Mouse (Mus musculus) forebrain, embryonic 13.5 days (tissue): ENCODE measurements around the gene Kit. TPM values are rescaled to one million over a fixed set of nuclear protein-coding genes. Genes with fewer than 3 reads are reported as not detected.

Experiments
- ATAC-seq: fragments of 200-750 bp; cut with Nextera tagmentation; 2 replicates; pipeline ENCODE4 v1.8.0; 2017
- H3K27ac ChIP-seq: fragments of 300-500 bp; sonication (generic); 2 replicates; pipeline ENCODE4 v1.5.1; 2015; ENCODE audit warnings: inconsistent platforms, mild to moderate bottlenecking, moderate library complexity
- H3K27me3 ChIP-seq: fragments of 300-500 bp; sonication (generic); 2 replicates; pipeline ENCODE4 v1.6.1; 2015; ENCODE audit warnings: mild to moderate bottlenecking, inconsistent platforms
- H3K36me3 ChIP-seq: fragments of 300-500 bp; sonication (generic); 2 replicates; pipeline ENCODE4 v1.6.1; 2015; ENCODE audit warnings: mild to moderate bottlenecking, inconsistent platforms; ENCODE audit not compliant: poor library complexity, severe bottlenecking
- H3K4me1 ChIP-seq: fragments of 300-500 bp; sonication (generic); 2 replicates; pipeline ENCODE4 v1.6.1; 2015; ENCODE audit warnings: inconsistent platforms
- H3K4me2 ChIP-seq: fragments of 300-500 bp; sonication (generic); 2 replicates; pipeline ENCODE4 v1.6.1; 2015; ENCODE audit warnings: inconsistent platforms, mild to moderate bottlenecking, moderate library complexity
- H3K4me3 ChIP-seq: fragments of 300-500 bp; sonication (generic); 2 replicates; pipeline ENCODE4 v1.5.1; 2015; ENCODE audit warnings: mild to moderate bottlenecking, inconsistent platforms
- H3K9ac ChIP-seq: fragments of 300-500 bp; sonication (generic); 2 replicates; pipeline ENCODE4 v1.6.1; 2015; ENCODE audit warnings: mild to moderate bottlenecking, inconsistent platforms
- H3K9me3 ChIP-seq: fragments of 300-500 bp; sonication (generic); replicated peaks from 2 replicates; pipeline ENCODE4 v1.6.1; 2016; ENCODE audit warnings: inconsistent platforms
- WGBS: fragments of 180-500 bp; shearing (Covaris S2); methylation state at CpG from one replicate; pipeline ENCODE4 v1.1.7; 2015; 5-methylcytosine and 5-hydroxymethylcytosine counted together
- polyA plus RNA-seq: library from polyadenylated mRNA; unstranded; fragments of >200 nt; fragmentation: Nextera tagmentation; extraction: Ambion mirVana; gene quantifications from 2 replicates; pipeline ENCODE4 v1.2.1, GENCODE M21; 2015

The Kit gene
- polyA plus RNA-seq, 1 experiment from 2014 or later: 28.2 TPM

- 94% methylated on average over 8 of the region's 8 CpGs for WGBS
- Histone ChIP-seq H3K4me2 (no peak overlapping the region), H3K36me3 (no peaks in the 10 kb centered on the region), H3K9ac (no peak overlapping the region), H3K27ac (no peak overlapping the region), H3K4me1 (0 out of 2 replicates have a peak, but pooled peaks cover 7% of the 10 kb centered on the region), H3K9me3 (no peaks in the 10 kb centered on the region; the same call in 1 of the 2 replicates), H3K27me3 (no peaks in the 10 kb centered on the region), H3K4me3 (no peak overlapping the region)
- ATAC-seq: no peak
Measured at GRCm38 (mm10) chr5:75698556-75698955, 123.8 kb downstream of the Kit start.

GRCm38 (mm10) chr5:75699081-75699480 lies 124.4 kb downstream of the Kit start:
- Histone ChIP-seq H3K4me1 (0 out of 2 replicates have a peak, but pooled peaks cover 7% of the 10 kb centered on the region), H3K9ac (no peak overlapping the region), H3K4me2 (no peak overlapping the region), H3K4me3 (no peak overlapping the region), H3K27ac (no peak overlapping the region), H3K9me3 (no peaks in the 10 kb centered on the region; the same call in 1 of the 2 replicates), H3K36me3 (no peaks in the 10 kb centered on the region), H3K27me3 (no peaks in the 10 kb centered on the region)
- no peak for ATAC-seq
- 82% methylated on average over 7 of the region's 7 CpGs for WGBS

GRCm38 (mm10) chr5:75699516-75699915 lies 124.8 kb downstream of the Kit start:
- Histone ChIP-seq H3K9ac (no peak overlapping the region), H3K9me3 (no peaks in the 10 kb centered on the region; the same call in 1 of the 2 replicates), H3K36me3 (no peaks in the 10 kb centered on the region), H3K27ac (no peak overlapping the region), H3K4me3 (no peak overlapping the region), H3K27me3 (no peaks in the 10 kb centered on the region), H3K4me1 (0 out of 2 replicates have a peak, but pooled peaks cover 7% of the 10 kb centered on the region), H3K4me2 (no peak overlapping the region)
- WGBS: 75% methylated on average over 9 of the region's 9 CpGs
- ATAC-seq: no peak; the same call in 1 of the 2 replicates

GRCm38 (mm10) chr5:75701662-75702061 lies 126.9 kb downstream of the Kit start:
- Histone ChIP-seq H3K9ac (no peak overlapping the region), H3K27me3 (no peaks in the 10 kb centered on the region), H3K4me1 (0 out of 2 replicates have a peak, but pooled peaks cover 7% of the 10 kb centered on the region), H3K36me3 (no peaks in the 10 kb centered on the region), H3K9me3 (no peaks in the 10 kb centered on the region; the same call in 1 of the 2 replicates), H3K4me2 (no peak overlapping the region), H3K27ac (no peak overlapping the region), H3K4me3 (no peak overlapping the region)
- ATAC-seq: no peak; the same call in 1 of the 2 replicates
- 85% methylated on average over 12 of the region's 12 CpGs for WGBS

GRCm38 (mm10) chr5:75702080-75702479 lies 127.4 kb downstream of the Kit start:
- H3K36me3 ChIP-seq: no peaks in the 10 kb centered on the region
- H3K9ac ChIP-seq: no peak overlapping the region
- no peaks in the 10 kb centered on the region for H3K27me3 ChIP-seq
- H3K4me3 ChIP-seq: no peak overlapping the region
- H3K4me2 ChIP-seq: no peak overlapping the region
- H3K4me1 ChIP-seq: 0 out of 2 replicates have a peak, but pooled peaks cover 7% of the 10 kb centered on the region
- no peak overlapping the region for H3K27ac ChIP-seq
- no peaks in the 10 kb centered on the region; the same call in 1 of the 2 replicates for H3K9me3 ChIP-seq
- WGBS: 92% methylated on average over 8 of the region's 8 CpGs
- no peak for ATAC-seq

- H3K27ac ChIP-seq: no peak overlapping the region
- H3K9me3 ChIP-seq: no peaks in the 10 kb centered on the region; the same call in 1 of the 2 replicates
- no peak overlapping the region for H3K4me2 ChIP-seq
- H3K4me3 ChIP-seq: no peak overlapping the region
- ATAC-seq: no peak
- H3K9ac ChIP-seq: no peak overlapping the region
- no peaks in the 10 kb centered on the region for H3K27me3 ChIP-seq
- 0 out of 2 replicates have a peak, but pooled peaks cover 4% of the 10 kb centered on the region for H3K4me1 ChIP-seq
- 85% methylated on average over 7 of the region's 7 CpGs for WGBS
- no peaks in the 10 kb centered on the region for H3K36me3 ChIP-seq
Measured at GRCm38 (mm10) chr5:75704584-75705175, 130.0 kb downstream of the Kit start.

- H3K27me3 ChIP-seq: no peaks in the 10 kb centered on the region
- no peak overlapping the region for H3K9ac ChIP-seq
- no peak overlapping the region for H3K4me2 ChIP-seq
- 89% methylated on average over 1 of the region's 1 CpGs for WGBS
- no peak for ATAC-seq
- no peak overlapping the region for H3K4me3 ChIP-seq
- H3K4me1 ChIP-seq: no peaks in the 10 kb centered on the region
- H3K36me3 ChIP-seq: no peaks in the 10 kb centered on the region
- H3K9me3 ChIP-seq: no peaks in the 10 kb centered on the region; the same call in 1 of the 2 replicates
- no peak overlapping the region for H3K27ac ChIP-seq
Measured at GRCm38 (mm10) chr5:75705421-75705820, 130.7 kb downstream of the Kit start.
